Mouse (Mus musculus): ENCODE data around the gene Hdgfl3.

Gene Hdgfl3

GRCm38 (mm10) chr7:81899361-81899760 is 34.9 kb downstream of the Hdgfl3 start:
- no peak for DNase-seq (ENCODE audit: low read depth)

DNA sequence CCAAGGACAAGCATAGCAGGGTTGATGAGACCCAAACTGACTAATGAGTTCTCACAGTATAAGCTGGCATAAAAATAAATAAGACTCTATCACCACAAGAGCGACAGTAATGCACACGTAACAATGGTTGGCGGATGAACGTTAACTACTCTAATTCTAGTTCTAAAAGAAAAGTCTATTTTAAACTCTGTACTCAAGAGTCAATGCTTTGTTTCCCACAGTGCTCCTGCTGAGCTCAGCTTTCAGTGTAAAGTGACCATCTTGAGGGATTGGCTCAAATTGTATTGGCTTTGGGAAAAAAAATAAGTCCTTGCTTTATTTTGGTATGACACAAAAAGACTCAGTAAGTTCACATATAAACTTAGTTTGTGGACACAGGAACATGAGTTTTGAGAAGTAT is 49.1 kb downstream of the Hdgfl3 start:
- no peak for DNase-seq (ENCODE audit: low read depth)

DNA sequence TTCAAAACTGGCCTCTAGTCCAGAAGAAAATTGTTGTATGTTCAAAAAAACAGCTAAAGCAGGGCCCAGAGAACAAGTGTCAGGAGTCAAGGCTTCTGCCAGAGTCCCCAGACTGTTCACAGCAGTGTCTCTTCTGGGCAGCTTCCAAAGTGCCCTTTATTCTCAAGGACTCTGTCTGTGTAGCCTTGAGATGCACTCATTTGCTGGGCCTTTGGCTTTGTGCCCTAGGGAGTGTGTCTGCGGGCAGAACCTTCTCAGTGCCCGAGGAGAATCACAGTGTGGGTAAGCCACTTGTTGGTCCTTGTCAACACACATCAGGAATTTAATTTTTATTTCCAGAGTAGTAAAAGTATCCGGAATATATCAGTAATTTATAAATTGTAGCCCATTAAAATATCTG is 52.7 kb downstream of the Hdgfl3 start:
- DNase-seq (ENCODE audit: low read depth), result no peak

DNA sequence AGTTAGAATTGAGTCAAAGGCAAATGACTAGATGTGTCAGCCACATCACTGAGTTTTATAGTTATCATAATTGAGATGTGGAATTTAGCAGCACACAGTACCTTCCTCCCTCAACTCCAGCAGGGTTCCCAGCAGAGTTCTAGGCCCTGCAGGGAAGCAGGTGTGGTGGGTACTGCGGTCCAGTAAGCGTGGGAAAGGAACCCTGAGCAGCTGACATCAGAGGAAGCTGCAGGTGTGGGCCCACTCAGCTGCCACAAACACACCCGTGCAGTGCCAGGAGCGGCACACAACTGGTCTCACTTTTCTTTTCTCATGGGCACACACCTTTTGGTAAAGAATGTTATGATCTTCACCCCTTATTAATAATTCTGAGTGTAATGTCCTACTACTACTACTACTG is 53.5 kb downstream of the Hdgfl3 start:
- DNase-seq (ENCODE audit: low read depth), result no peak

DNA sequence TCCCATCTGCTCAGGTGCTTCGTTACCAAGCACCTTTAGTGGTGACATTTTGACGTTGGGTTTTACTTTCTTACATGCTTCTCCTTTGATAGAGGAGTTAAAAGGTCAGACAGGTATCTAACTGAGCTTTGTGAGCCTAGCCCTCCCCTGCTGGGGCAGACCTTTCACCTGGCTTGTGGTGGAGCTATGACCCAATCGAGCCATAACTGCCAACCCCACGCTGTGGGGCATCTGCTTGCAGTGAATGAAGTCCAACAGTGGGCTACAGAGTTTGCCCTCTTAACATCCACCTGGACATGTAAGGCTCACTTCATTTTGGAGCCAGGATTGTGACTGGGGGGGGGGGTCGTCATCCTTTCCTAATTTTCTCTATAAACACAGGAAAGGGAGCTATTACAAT is 54.0 kb downstream of the Hdgfl3 start:
- DNase-seq (ENCODE audit: low read depth), result no peak

DNA sequence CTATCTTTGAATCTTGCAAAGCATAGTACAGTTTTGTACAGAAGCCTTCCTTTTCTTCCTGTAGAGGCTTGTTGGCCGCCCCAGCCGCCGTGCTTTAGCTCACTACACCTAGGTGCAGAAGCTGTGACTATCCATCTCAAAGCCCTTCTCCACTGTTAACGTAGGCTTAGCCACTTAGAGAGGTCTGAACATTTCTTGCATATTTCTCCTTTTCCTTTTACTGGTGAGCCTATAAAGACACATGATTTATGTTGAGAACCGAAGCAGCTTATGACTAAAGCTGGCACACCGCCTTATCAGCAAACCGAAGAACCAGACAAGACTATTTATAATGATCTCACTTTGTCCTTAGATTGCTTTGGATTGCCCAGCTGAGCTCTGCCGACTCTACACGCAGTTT is 58.9 kb downstream of the Hdgfl3 start:
- DNase-seq (ENCODE audit: low read depth), result no peak

DNA sequence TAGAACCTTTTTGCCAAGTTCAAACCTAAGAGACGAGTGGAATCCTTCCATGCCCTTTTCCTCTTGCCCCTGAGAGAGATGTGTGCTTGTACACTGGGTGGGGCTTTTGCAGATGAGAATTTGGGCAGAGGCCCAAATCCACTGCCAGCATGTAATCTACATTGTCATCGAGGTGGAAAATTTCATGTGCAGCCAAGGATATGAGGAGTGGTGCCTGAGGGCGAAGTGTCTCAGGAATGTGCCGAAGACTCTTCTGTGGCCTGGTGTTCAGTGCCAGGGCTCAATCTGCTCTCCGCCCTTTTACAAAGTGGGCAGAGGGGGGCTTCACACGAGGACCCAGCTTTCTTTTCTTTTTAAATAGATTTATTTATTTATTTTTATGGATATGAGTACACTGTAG is 59.6 kb downstream of the Hdgfl3 start:
- no peak for DNase-seq (ENCODE audit: low read depth)

- DNase-seq (ENCODE audit: low read depth), result no peak
Observed at GRCm38 (mm10) chr7:81873807-81874206, 60.5 kb downstream of the Hdgfl3 start.

DNA sequence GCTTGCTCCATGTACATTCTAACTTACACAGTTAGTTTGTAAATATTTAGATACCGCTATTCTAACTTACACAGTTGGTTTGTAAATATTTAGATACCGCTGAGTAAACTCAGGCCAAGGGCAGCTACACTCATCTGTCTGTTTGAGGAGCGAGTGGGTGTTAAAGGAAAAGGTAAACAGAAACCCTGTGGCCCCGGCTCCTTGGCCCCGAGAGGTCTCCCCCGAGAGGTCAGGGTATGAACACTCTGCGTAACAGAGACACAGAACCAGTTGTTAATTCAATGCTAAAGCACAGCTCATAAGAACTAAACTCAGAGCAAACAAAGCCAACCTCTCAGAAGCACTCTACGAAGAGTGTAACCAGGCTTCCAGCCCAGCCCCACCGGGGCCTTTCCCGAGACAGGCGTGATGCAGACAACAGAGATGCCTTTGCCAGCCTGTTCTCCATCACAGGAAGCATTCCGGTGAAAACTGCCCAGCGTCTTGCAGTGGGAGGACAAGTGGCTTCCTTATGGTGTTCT is 61.7 kb downstream of the Hdgfl3 start:
- no peak for DNase-seq (ENCODE audit: low read depth)

DNA sequence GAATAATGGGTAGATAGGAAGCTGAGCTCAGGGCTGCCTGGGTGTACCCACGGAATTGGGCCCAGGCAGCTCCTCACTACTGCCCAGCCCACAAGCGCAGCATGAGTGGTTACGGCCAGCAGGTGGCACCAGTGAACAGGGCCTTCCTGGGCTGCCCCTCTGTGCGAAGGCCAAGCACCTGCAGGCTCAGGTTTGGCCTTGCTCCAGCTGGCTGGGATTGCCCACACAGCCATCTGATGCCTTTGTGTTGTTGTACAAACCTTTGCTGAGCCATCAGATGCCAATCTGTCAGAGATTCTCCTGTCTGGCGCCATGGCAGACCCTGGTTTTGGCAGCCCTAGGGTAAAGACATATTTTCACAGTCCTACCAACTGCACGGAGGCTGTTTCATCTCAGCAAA is 66.1 kb downstream of the Hdgfl3 start:
- DNase-seq (ENCODE audit: low read depth), result peak; percentile 42

DNA sequence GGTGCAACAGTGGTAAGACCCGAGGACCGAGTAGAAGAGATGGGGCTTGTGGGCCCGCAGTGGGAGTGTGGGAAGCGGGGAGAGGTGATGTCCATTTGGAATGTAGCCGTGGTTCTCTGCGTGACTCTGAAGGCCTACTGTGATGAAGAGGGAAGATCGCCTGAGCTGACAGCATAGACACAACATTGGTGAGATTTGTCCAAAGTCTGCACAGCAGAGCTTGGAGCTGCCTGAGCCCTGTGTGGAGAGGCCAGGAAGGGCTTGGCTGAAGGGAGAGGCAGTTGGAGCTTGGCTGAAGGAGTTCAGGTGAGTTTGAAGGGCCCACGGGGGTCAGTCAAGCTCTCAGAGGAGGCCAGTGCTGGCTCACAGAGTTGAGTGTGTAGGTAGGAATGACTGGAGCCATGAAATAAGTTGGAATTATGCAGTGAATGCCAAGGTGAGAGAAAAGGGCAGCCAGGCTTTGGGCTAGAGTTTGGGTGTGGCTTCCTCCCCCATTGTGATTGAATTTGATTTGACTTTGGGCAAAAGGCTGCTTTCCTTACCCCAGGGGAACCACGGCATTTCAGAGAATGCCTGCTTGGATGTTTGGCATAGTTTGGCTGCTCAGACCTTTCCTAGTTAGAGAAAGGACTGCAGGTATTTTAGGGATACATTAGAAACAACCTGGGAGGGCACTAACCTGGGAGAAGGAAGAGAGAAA is 66.9 kb downstream of the Hdgfl3 start:
- DNase-seq (ENCODE audit: low read depth), result no peak

DNA sequence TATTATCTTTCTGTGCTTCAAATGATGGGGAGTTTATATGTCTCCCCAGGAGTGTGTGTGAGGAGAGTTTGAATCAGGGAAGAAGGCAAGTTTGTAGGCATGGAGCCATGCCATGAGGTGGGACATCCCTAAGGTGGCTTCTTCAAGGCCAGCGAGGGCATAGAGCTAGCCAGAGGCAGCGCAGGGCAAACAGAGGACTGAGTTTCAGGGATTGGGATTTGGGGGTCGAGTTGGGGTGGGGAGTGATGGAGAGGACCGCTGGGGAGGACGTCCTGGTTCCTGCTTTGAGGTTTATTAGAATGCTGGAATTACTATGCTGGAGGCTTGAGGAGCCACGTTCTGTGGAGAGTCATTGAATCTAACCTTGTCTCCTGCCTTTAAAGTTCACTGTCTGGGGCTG is 68.3 kb downstream of the Hdgfl3 start:
- no peak for DNase-seq (ENCODE audit: low read depth)

GRCm38 (mm10) chr7:81864552-81864951 is 69.7 kb downstream of the Hdgfl3 start:
- DNase-seq (ENCODE audit: low read depth), result no peak

DNA sequence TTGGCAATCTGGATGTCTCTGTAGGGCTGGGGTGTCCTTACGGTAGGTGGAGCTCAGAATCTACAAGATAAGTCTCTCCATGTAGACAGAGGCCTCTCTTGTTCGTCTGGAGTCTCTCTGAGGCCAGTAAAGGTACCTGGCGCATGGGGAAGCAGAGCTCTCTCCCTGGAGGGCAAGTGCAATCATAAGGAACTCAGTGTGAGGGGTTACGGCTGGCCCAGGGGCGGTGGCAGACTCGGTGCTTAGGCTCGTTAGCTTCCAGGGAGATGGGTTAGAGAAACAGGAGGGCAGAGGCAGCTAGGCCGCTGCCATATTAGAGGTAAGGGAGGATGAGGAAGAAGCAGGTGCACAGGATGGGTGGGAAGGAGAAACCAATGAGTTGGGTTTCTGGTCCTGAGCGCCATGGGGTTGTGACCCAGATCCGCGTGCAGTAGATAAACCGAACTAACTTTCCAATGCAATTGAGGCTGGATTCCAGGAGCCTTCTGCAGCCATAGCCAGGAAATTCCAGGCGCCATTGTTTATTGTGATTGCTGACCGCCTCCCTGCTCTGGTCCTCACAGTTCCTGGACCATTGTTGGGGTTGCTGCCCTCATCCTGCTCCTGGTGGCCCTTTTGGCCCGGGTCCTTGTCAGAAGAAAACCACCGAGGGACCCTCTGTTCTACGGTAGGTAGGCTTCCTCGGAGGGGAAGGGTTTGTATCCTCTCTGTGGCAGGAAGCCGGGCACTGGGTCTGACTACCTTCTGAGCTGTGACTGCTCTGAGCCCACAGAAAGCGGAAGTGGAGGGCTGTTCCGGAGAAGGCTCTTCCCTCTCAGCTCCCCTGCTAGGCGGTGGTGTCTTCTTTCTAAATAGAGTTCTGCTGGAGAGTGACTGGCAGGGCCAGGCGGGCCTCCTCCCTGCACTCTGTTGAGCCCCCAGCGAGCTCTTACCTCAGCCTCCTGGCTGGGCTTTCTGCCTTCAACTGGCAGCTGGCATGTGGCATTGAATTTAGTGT is 71.4 kb downstream of the Hdgfl3 start:
- no peak for DNase-seq (ENCODE audit: low read depth)

DNA sequence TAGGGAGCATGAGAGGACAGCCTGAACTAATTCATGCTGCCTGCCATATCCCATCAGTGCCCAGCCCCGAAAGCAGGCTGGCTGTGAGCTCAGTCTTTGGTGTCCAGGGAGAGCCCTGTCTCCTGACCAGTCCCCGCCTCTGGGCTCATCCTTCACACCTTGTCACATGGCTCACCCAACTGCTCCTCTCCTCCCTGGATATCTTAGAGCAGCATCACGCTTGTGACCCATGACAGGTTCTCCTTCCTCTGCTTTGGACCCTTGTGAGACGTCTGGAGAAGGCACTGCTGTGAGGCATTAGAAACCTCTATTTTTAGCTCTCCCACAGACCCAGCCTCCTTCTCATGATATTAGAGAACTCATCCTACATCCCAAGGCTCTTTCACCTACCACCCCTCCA is 72.4 kb downstream of the Hdgfl3 start:
- DNase-seq (ENCODE audit: low read depth), result no peak

DNA sequence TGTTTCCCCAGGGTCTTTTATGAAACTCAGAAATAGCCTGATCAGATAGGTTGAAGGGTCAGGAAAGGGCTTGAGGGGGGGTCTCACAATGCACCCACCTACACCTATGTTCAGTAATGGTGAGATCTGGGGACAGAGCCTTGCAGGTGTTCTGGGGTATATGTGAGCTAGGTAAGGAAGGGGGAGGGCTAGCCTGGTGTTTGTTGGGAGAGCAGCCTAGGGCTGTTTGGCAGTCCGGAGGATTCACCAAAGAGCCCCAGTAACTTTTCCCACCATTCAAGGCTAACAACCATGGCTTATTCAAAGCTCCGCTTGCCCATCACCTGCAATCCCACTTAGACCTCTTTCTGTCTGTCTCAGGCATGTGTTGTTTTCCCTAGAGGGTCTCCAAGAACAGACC is 72.8 kb downstream of the Hdgfl3 start:
- no peak for DNase-seq (ENCODE audit: low read depth)

DNA sequence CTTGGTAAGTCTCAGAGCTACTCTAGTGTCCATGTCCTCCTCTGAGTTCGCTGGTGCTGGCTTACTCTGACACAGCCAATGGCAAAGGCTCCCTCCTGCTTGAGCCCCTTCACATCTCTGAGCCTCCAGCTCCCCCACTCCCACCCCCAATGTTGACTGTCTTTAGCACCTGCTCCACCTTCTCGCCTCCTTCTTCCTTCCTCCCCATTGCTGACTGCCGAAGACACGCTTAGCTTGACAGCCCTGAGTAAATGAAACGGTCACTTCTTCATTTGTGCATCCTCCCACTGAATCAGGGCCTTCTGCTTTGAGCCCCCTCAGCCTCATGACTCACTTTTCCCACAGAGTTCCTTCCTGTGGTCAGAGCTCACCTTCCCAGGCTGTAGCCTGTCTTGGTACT is 73.3 kb downstream of the Hdgfl3 start:
- DNase-seq (ENCODE audit: low read depth), result no peak

- DNase-seq (ENCODE audit: low read depth), result no peak
Observed at GRCm38 (mm10) chr7:81860071-81860470, 74.2 kb downstream of the Hdgfl3 start.

GRCm38 (mm10) chr7:81858968-81859721 is 75.1 kb downstream of the Hdgfl3 start, which contains the start of gene Tm6sf1:
Gene Tm6sf1 (plus strand): TSS chr7:81859001.
- DNase-seq (ENCODE audit: low read depth), result no peak

DNA sequence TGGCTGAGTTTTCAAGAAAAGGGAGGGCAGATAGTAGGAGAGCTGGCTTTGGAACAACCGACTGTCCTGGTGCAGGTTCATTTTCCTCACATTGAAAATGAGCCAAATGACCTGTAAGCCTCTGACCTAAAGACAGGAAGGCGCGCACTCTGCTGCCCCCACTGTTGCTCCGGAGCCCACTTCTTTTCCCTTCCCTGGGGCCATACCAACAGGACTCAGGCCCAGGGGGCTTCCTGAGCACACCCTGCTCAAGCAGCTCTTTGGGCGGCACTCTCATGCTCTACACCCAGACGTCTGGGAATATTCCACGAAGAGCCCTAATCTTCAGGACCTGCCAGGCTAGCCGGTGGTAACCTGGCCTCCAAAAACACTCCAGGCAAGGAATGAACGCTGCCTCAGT is 76.0 kb downstream of the Hdgfl3 start:
- DNase-seq (ENCODE audit: low read depth), result no peak

DNA sequence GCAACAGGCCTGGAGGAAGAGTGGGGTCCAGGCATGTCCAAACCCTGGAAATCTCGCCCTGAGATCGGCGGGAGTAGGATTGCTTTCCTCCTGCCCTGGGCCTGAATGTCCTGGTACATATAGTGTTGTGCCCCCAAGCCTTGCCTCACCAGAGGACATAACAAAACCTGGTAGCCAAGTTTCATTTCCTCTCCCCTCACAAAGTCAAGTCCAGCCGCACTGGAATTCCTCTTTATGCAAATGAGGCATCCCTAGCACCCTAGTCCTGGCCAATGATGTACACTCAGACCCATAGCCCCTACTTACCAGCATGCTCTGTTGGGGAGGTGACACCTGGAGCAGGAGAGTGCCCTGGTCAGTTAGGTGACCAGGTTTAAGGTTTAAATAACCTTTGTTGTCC is 78.1 kb downstream of the Hdgfl3 start:
- DNase-seq (ENCODE audit: low read depth), result no peak

GRCm38 (mm10) chr7:81855694-81856093 is 78.6 kb downstream of the Hdgfl3 start, which contains the start of gene Gm10160:
Gene Gm10160 (minus strand): TSS chr7:81855794.
- DNase-seq (ENCODE audit: low read depth), result no peak

Measured in c-Kit-positive CD71-positive TER-119-negative erythroid progenitor cells, embryonic 14.5 days (primary cell).